In the genomic region with DNA sequence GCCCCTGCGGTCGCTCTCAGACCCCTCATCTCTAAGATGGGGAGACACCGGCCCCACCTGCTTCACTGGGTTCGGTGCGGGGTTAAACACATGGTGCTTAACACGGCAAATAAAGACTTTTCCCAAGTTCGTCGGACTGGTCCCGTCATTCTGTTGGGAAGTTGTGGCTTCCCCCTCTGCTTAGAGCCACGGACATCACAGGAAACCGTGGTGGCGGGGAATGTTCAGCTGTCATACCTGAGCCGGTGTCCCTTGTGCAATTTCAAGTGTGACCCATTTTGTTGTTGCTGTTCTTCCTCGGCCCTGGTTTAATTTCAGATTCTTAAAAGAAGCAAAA, we compare ENCODE assay signal across 8 mouse cellular contexts. TPM values are rescaled to one million over a fixed set of nuclear protein-coding genes. Genes with fewer than 3 reads are reported as not detected.
DNase-seq lines count a peak whose midpoint lies in the region; ATAC-seq and TF ChIP-seq lines count a peak whose summit lies in the region.

No protein-coding gene starts in this region.

- DNase-seq in kidney, postnatal 0 days (ENCODE audit: low spot score) = peak; percentile 12
- no peak for DNase-seq in kidney, adult 9 months
- DNase-seq in midbrain, embryonic 10.5 days (ENCODE audit: low spot score) = no peak
- DNase-seq in ovary, adult 18-20 months (ENCODE audit: low spot score) = no peak
- no peak for DNase-seq in spleen, adult 18-20 months
- no peak for DNase-seq in layer of hippocampus, adult 8-10 months (ENCODE audit: low spot score in 2 of 2)

- TF ChIP-seq POLR2A in bone marrow, adult 2 months (IDR thresholded peaks at IDR 0.05; ENCODE audit: borderline replicate concordance, control insufficient read depth, low read depth, low read length) = no peak

- no peak for TF ChIP-seq CTCF in kidney, postnatal 0 days (IDR thresholded peaks at IDR 0.05; ENCODE audit: low read depth)
- no peak for TF ChIP-seq CTCF in bone marrow, adult 2 months (IDR thresholded peaks at IDR 0.05; ENCODE audit: control insufficient read depth, insufficient read depth, low read length)

- H3K27me3 ChIP-seq in kidney, postnatal 0 days (ENCODE audit: insufficient read depth, low read length) = no peaks in the 10 kb centered on the region
- H3K27me3 ChIP-seq in hindbrain, embryonic 12.5 days = no peaks in the 10 kb centered on the region
- H3K27me3 ChIP-seq in midbrain, embryonic 10.5 days (ENCODE audit: low read depth, poor library complexity, severe bottlenecking) = no peaks in the 10 kb centered on the region

- no peaks in the 10 kb centered on the region for H3K9me3 ChIP-seq in kidney, postnatal 0 days (replicated peaks; ENCODE audit: low read length)
- no peaks in the 10 kb centered on the region for H3K9me3 ChIP-seq in hindbrain, embryonic 12.5 days (replicated peaks)
- H3K9me3 ChIP-seq in midbrain, embryonic 10.5 days (replicated peaks) = no peaks in the 10 kb centered on the region

- peak overlapping the region; percentile 82 for H3K27ac ChIP-seq in kidney, postnatal 0 days
- H3K27ac ChIP-seq in bone marrow, adult 2 months (ENCODE audit: control insufficient read depth, insufficient read depth, low read depth, low read length, poor library complexity) = peak overlapping the region; percentile 68
- H3K27ac ChIP-seq in hindbrain, embryonic 12.5 days = peak overlapping the region; percentile 83
- peak overlapping the region; percentile 95 for H3K27ac ChIP-seq in midbrain, embryonic 10.5 days (replicated peaks)

- WGBS in kidney, postnatal 0 days = 1% methylated on average over 14 of the region's 14 CpGs
- under 1% methylated on average over 14 of the region's 14 CpGs for WGBS in bone marrow, adult 2 months
- WGBS in hindbrain, embryonic 12.5 days = under 1% methylated on average over 14 of the region's 14 CpGs
- under 1% methylated on average over 14 of the region's 14 CpGs for whole genome bisulfite sequencing in midbrain, embryonic 10.5 days

- H3K4me2 ChIP-seq in kidney, postnatal 0 days (ENCODE audit: low read length) = peak overlapping the region; percentile 71
- H3K4me2 ChIP-seq in hindbrain, embryonic 12.5 days (replicated peaks) = peak overlapping the region; percentile 84

- 0 out of 2 replicates have a peak, but pooled peaks have one; percentile 40 for ATAC-seq in kidney, postnatal 0 days (replicated peaks; ENCODE audit: low FRiP score, low read depth)
- no peak for ATAC-seq in hindbrain, embryonic 12.5 days (ENCODE audit: low FRiP score)

- peak overlapping the region; percentile 95 for H3K4me3 ChIP-seq in kidney, postnatal 0 days (replicated peaks; ENCODE audit: low read depth, low read length)
- H3K4me3 ChIP-seq in bone marrow, adult 2 months (replicated peaks; ENCODE audit: control insufficient read depth, low read depth, low read length) = peak overlapping the region; percentile 86
- H3K4me3 ChIP-seq in hindbrain, embryonic 12.5 days = peak overlapping the region; percentile 95
- H3K4me3 ChIP-seq in midbrain, embryonic 10.5 days = peak overlapping the region; percentile 97

- 0 out of 2 replicates have a peak, but pooled peaks cover 5% of the 10 kb centered on the region for H3K4me1 ChIP-seq in kidney, postnatal 0 days (replicated peaks; ENCODE audit: insufficient read depth, low read length)
- peaks cover 2% of the 10 kb centered on the region for H3K4me1 ChIP-seq in bone marrow, adult 2 months (ENCODE audit: control insufficient read depth, insufficient read depth, low read length)
- peaks cover 18% of the 10 kb centered on the region for H3K4me1 ChIP-seq in hindbrain, embryonic 12.5 days
- H3K4me1 ChIP-seq in midbrain, embryonic 10.5 days = peaks cover 27% of the 10 kb centered on the region

- H3K9ac ChIP-seq in kidney, postnatal 0 days (ENCODE audit: low read depth, low read length) = peak overlapping the region; percentile 93
- H3K9ac ChIP-seq in hindbrain, embryonic 12.5 days = peak overlapping the region; percentile 95

- no peaks in the 10 kb centered on the region for H3K36me3 ChIP-seq in kidney, postnatal 0 days (ENCODE audit: insufficient read depth, low read length)
- H3K36me3 ChIP-seq in hindbrain, embryonic 12.5 days = peaks cover 16% of the 10 kb centered on the region
- peaks cover 38% of the 10 kb centered on the region for H3K36me3 ChIP-seq in midbrain, embryonic 10.5 days

RNA-seq across cellular contexts. Expression of a gene that starts 0.5 kb away (rescaled TPM):
- polyA plus RNA-seq in kidney, postnatal 0 days (2015; fragmentation: Nextera tagmentation; extraction: Ambion mirVana) = 75.5 and 84.9 TPM in 2 replicates
- polyA plus RNA-seq in bone marrow, adult 2 months (2011; ENCODE audit: insufficient read depth, insufficient read length, low replicate concordance, missing spikeins) = 10.7 and 25.5 TPM in 2 replicates
- polyA plus RNA-seq in hindbrain, embryonic 12.5 days (2016; fragmentation: Nextera tagmentation; extraction: Ambion mirVana) = 100 and 111 TPM in 2 replicates
- 121 and 129 TPM in 2 replicates for polyA plus RNA-seq in midbrain, embryonic 10.5 days (2016; fragmentation: Nextera tagmentation; extraction: Ambion mirVana)
- total RNA-seq in layer of hippocampus, adult 8-10 months (2022) = 10 to 100 TPM; 74.6 to 84.8 (median 80.1) TPM
